Mouse (Mus musculus): ENCODE measurements around the gene Serinc5. TPM values are rescaled to one million over a fixed set of nuclear protein-coding genes. Genes with fewer than 3 reads are reported as not detected.
A peak's percentile ranks its signal among the peaks of the same experiment; 100 is the strongest.

The Serinc5 gene
- total RNA-seq, 2 experiments from 2014 or later, result 21.2 to 26.8 TPM

DNA sequence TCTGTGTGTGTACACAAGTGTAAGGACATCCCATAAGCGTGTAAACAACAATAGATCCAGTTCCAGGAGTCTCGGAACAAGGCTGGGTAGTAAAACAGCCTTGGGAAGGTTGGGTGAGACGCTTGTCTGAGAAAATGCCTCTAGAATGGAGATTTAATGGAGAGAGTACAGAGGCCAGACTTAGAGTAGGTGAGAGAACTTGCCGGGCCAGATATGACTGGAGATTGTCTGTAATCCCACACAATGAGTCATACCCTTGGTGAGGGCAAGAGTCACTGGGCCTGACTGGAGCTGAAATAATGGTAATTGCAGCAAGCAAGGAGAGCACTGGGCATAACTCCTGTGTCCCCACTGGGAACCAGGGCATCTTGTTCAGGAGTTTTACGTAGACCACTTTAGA is 2.2 kb downstream of the Serinc5 start:
- DNase-seq, result no peak

DNA sequence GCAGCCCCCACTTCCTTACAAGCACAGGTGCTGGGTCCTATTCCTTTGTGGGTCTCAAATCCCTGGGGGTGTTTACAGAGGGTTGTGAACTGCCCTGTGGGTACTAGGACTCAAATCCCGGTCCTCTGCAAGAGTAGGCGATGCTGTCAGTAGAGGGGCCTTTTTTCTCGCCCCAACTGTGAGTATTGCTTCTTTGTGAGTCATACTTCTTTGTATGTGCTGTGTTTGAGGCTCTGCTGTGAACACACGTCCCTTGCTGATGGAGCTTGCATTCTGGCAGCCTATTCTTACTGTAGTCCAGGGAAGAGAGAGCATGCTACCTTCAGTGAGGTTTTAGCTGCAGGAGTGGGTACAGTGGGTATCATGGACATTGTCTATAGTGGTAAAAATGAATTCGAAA is 4.3 kb downstream of the Serinc5 start:
- no peak for DNase-seq

- DNase-seq, result no peak
Measured at GRCm38 (mm10) chr13:92616459-92616858, 5.6 kb downstream of the Serinc5 start.

DNA sequence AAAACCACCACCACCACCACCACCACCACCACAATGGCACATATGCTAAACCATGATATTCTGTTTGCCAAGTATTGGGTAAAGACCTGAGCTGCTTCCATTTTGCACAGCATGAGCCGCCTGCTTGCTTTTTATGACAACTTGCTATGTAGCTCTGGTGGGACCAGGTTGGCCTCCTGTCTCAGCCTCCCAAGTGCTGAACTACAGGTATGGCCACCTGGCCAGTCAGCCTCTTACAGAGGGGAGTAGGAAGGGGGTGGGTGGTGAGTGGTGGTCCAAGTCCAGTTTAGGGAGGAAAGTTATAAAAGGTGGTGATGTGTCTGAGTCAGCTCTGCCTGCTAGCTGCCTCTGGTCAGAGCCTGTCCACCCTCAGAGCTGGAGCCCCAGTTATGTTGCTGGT is 15.3 kb downstream of the Serinc5 start:
- no peak for DNase-seq

DNA sequence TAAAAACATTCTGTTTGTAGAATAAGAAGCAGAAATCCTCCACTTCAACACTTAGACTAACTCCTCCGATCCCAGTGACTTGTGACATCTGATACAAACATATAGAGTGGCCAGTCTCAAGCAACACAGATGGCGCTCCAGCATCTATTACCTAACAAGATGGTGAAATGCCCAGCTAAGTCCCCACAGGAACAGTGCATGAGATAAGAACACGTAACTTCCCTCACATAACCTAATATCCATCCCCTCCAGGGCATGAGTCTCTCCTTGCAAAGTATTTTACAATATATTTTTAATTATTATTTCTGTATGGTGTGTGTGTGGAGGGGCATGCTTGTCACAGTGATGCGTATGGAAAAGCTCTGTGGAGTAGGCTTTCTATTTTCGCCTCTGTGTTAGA is 15.8 kb downstream of the Serinc5 start:
- DNase-seq, result no peak

DNA sequence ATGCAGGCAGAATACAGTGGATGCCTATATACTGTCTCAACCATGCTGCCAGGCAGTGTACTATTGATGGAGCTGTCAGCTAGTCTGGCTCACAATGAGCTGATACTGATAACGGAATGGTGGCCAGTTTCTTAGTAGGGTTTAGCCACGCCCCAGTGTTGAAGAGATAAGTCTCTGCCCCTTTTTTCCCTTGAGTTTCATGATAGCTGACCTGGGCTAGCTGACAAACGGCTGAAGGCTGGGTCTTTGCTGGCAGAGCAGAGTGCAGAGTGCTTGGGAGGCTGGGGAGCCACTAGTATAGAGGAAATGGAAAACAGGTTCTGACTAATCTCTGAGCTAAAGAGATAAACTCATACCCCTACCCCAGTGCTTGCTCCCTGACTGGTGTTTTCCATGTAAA is 18.6 kb downstream of the Serinc5 start:
- DNase-seq, result no peak

DNA sequence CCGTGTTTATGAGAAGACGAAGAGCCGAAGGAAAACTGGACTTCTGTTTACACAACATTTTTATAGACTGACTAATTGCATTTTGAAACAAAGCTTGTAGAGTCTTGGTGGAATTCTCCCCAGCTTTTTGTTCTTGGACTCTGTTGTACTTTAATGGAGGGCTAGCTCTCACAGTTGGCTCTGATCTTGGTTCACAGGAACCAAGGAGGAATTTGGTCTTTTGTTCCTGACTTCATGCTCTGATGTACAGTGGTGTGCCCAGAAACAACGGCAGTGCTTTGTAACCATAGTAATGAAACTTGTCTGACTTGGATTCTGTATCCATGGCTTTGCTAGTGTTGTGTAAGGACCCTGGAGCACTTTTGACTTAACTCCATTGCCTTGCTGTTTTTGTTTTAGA is 20.6 kb downstream of the Serinc5 start:
- DNase-seq, result no peak

DNA sequence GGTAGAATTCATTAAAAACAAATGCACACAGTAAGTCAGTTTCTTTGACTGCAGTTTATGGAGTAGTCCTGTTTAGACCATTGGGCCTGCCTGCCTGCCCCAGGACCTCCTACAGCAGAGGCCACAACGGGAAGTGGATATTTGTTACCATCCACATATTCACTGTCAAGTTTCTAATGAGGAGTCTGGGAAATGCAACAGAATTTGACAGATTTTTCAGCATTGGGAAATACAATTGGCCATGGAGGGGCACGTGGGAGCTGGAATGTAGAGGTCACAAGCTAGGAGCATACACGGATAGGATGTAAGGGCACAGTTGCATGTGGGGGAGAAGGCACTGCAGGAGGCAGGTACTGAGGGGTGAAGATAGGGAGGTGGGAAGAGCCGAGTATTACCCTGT is 21.7 kb downstream of the Serinc5 start:
- DNase-seq, result no peak

DNA sequence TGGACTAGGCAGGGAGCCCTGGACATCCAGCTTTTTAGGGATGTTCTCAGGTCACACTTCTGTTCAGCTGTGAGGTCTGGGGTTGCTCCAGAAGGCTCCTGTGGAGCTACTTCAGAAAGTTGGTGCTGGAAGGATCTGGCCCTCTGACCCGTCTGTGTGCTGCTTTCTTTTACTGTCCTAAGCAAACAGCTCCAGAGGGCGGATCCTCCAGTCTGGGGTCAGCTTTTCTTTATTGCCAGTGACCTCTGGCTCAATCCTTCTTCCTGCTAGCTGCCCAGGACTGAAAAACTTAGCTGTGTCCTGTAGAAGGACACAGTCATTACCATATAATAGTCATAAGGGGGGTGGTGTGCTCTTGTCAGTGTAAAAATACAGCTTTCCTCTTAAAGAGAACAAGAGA is 24.1 kb downstream of the Serinc5 start:
- DNase-seq, result no peak

GRCm38 (mm10) chr13:92636226-92636909 is 25.5 kb downstream of the Serinc5 start:
- DNase-seq, result no peak

- no peak for DNase-seq
Measured at GRCm38 (mm10) chr13:92636910-92637275, 26.0 kb downstream of the Serinc5 start.

DNA sequence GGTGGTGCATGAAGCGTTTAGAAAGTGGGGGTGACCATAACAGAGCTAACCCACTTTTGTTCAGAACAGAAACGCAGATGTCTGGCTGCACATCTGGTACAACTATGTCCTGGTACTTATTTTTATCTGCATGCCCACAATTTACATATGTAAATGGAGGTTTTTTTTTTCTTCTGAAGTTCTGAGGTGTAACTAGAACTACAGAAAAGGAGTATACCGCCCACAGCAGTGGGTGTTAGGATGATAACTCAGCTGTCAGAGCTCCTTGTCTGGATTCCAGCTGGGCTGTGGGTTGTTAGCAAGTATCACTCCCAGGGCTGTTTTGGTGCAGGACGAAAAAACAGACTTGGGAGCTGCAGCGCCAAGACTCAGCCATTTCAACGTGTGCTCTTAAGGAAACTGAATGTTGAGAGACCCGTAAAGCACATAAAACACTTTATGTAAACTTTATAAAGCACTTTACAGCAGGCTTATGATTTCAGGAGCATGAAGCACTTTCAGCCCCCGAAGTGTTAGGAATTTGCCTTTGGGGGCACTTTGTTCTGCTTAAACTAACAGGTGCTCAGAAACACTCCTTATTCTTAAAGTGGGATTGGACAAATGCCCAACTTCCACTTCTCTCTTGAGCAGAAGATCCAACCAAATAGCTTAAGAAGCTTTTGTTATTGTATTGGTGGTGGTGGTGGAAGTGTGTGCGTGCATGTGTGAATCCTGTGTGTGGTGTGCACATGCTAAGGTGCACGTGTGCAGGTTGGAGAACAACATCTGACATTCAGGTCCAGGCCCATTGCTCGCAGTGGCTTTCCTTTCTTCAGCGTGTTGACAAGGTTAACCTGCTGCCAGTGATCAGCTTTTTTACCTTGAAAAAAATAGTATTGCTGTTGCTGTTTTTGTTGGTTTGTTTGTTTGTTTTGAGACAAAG is 28.5 kb downstream of the Serinc5 start:
- no peak for DNase-seq

GRCm38 (mm10) chr13:92644199-92644598 is 33.3 kb downstream of the Serinc5 start:
- no peak for DNase-seq

DNA sequence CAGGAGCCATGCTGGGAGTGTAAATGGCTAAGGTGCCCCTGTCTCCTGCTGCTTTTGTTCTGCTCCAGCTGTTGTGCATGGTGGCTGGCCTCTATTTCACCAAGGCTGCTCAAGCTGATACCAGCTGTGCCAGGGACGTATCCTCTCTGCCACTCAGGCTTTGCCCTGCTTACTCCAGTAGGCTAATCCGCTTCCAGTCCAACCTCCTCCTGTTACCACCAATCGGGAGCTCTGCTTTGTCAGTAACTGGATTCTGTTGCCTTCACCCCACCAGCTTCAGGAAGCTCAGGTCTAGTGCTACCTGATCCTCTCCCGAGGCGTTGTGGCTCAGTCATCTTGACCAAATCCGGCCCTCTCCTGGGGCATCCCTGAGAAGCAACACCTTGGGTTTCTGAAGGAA is 33.9 kb downstream of the Serinc5 start:
- no peak for DNase-seq

DNA sequence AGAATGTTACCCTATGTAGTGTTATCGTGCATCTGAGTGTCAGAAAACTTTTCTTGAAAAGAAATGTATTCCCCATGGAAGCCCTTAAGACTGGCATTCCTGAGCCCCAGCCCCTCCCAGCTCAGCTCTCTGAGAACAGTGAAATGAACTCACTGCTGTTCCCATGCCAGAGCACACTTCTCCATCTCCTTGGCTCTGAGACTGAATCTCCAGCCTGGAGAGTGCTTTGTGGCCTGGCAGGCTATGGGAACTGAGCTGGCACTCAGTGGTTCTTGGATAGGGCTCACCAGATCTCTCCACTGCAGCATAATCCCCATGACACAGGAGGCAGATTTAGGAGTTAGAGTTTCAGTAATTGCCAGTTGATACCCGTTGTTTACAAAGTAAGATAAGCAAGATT is 36.8 kb downstream of the Serinc5 start:
- peak; percentile 43 for DNase-seq

DNA sequence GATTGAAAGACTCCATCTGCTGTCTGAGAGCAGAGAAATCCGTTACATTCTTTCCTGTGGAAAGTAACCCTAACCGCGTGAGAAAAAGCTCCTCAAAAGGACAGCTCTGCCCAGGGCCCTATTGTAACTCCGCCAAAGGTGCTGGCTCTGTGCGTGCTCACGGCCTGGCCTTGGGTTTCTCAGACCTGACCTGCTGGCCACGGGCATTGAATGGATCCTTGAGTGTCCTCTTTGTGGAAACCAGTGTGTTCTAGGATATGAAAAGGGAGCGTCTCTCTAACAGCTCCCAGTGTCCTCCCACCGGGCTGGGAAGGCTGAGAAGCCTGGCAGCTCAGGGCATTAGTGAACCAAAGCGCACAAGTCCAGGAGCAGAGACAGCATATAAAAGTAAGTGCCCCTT is 38.2 kb downstream of the Serinc5 start:
- no peak for DNase-seq

GRCm38 (mm10) chr13:92650956-92651355 is 40.1 kb downstream of the Serinc5 start:
- DNase-seq, result no peak

DNA sequence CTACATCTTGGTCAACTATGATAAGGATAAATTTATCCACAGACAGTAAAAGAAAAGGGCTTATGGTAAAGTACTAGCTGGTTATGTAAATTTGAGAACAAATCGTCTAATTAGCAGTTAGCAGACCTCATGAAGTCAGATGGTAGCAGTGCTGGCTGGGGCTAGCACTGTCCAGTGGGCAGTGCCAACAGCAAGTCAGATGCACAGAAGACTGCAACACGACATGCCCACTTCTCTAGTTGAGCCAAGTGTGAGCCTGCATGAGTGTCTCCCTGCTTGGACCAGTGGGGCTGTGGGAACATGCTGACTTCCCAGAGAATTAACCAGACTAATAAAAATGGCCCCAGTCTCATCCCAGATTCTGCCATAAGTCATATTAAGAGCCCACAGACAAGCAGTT is 41.6 kb downstream of the Serinc5 start:
- DNase-seq, result no peak

DNA sequence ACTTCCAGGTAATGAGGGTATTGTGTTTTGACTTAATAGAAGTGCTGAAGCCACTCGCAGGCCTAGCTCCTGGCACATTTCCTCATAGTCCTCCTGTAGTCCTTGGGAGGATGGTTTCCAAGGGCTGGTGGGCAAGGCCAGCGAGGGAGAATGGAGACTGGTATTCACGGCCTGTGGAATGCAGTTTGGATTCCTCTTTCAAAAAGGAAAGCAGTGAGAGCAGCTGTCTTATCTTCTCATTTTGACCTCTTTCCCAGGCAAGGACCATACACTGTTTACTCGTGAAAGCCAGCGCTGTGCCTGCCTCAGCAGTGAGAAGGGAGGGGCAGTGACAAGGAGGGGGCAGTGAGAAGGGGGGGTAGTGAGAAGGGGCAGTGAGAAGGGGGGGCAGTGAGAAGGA is 42.4 kb downstream of the Serinc5 start:
- no peak for DNase-seq

DNA sequence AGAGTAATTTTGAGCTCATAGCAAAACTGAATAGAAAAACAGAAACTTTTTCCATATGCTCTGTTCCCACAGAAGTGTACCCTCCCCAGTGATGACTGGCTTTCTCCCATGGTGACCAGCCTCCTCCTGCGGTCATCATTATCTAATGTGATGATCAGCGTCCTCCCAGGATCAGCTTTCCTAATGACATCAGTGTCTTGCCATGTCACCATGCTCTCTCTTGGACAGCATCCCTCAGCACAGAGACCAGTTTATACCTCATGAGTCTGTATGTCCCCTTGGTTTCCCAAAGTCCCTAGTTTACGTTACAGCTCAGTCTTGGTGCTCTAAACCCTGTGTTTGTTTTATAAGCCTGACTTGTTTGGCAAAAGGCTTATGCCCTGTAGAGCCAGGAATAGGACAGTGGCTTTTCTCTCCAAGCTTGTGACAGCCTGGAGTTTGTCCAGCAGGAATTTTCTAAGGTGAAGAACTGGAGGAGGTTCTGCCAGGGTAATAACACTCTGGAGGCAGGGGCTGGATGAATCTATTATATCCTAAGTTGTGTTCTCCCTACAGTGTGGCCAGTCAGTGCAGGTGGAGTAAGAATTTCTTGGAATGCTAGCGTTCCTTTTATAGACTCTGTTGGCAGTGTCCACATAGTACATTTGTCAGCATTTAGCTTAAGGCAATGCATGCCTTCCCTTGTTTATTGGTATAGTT is 46.1 kb downstream of the Serinc5 start:
- no peak for DNase-seq

DNA sequence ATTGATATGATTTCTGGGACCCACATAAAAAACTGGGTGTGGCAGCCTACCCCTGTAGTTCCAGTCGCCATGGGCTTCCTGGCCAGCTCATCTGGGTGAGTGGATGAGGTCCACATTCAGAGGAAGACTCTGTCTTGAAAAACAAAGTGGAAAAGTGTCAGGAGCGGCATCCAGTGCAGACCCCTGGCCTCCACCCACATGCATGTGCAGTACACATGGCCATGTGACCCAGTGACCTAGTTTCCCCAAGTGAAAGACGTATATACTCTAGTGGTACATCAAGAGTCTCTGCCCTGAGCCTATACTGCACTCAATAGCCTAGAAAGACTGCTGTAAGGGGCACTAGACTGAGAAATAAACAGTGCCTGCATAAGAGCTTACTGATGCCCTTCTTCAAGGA is 48.7 kb downstream of the Serinc5 start:
- DNase-seq, result no peak

GRCm38 (mm10) chr13:92662555-92663286 is 51.8 kb downstream of the Serinc5 start:
- DNase-seq, result no peak

- no peak for DNase-seq
Measured at GRCm38 (mm10) chr13:92665008-92665407, 54.1 kb downstream of the Serinc5 start.

All from gastrocnemius, postnatal 10 days (tissue).